Mouse (Mus musculus): ENCODE results near the gene Tbx21.

GRCm38 (mm10) chr11:97050944-97051586 lies 64.1 kb downstream of the Tbx21 start:
- TF ChIP-seq CHD2 (IDR thresholded peaks at IDR 0.05; ENCODE audit: low read depth, low read length): no peak
- TF ChIP-seq MAFK (IDR thresholded peaks at IDR 0.05; ENCODE audit: insufficient read depth, low read depth, low read length): no peak
